Mouse (Mus musculus) T-helper 17 cell (primary cell): Measurements from ENCODE around the gene Syf2.

ENCODE experiments used
- in situ Hi-C, 2 experiments: fragments of 300-600 bp; cut with MboI, MseI; formaldehyde crosslinking; loops; 1 replicate in 1 of 2; 2 replicates in 1 of 2; pipeline ENCODE4 v1.15.1; 2025; ENCODE audit warnings: high pct_unique_total_duplicates in 2 of 2

The Syf2 gene

GRCm38 (mm10) chr4:134930684-134931481, at the start of gene Syf2:
Syf2 (plus strand) TSS chr4:134930898.
- in situ Hi-C loops: no loop called here

GRCm38 (mm10) chr4:134883266-134883665, 47.4 kb upstream of the Syf2 start:
- in situ Hi-C loops: loop anchor here (5.0 kb wide), 2 partner anchors 91 to 341 kb away; no protein-coding TSS in a partner anchor

GRCm38 (mm10) chr4:134883808-134884207, 46.9 kb upstream of the Syf2 start:
- in situ Hi-C loops: loop anchor here (5.0 kb wide), 2 partner anchors 92 to 342 kb away; no protein-coding TSS in a partner anchor

- in situ Hi-C loops: loop anchor here (5.0 kb wide), 2 partner anchors 92 to 342 kb away; no protein-coding TSS in a partner anchor
Measured at GRCm38 (mm10) chr4:134884364-134884763, 46.3 kb upstream of the Syf2 start.

- in situ Hi-C loops: no loop called here
Measured at GRCm38 (mm10) chr4:134892096-134892495, 38.6 kb upstream of the Syf2 start.

- in situ Hi-C loops: no loop called here
Measured at GRCm38 (mm10) chr4:134897256-134897655, 33.4 kb upstream of the Syf2 start.

GRCm38 (mm10) chr4:134901126-134901525, 29.6 kb upstream of the Syf2 start:
- in situ Hi-C loops: loop anchor here in 1 of 2 experiments (25.0 kb wide), 1 partner anchor 1214 kb away; no protein-coding TSS in a partner anchor

GRCm38 (mm10) chr4:134903046-134903445, 27.7 kb upstream of the Syf2 start:
- in situ Hi-C loops: loop anchor here in 1 of 2 experiments (25.0 kb wide), 1 partner anchor 1216 kb away; no protein-coding TSS in a partner anchor

- in situ Hi-C loops: loop anchor here in 1 of 2 experiments (25.0 kb wide), 1 partner anchor 1224 kb away; no protein-coding TSS in a partner anchor
Measured at GRCm38 (mm10) chr4:134911406-134911805, 19.3 kb upstream of the Syf2 start.

GRCm38 (mm10) chr4:134913413-134913812, 17.3 kb upstream of the Syf2 start:
- in situ Hi-C loops: loop anchor here in 1 of 2 experiments (25.0 kb wide), 1 partner anchor 1226 kb away; no protein-coding TSS in a partner anchor

- in situ Hi-C loops: loop anchor here in 1 of 2 experiments (25.0 kb wide), 1 partner anchor 1227 kb away; no protein-coding TSS in a partner anchor
Measured at GRCm38 (mm10) chr4:134914122-134914863, 16.4 kb upstream of the Syf2 start.

- in situ Hi-C loops: loop anchor here in 1 of 2 experiments (25.0 kb wide), 1 partner anchor 1228 kb away; no protein-coding TSS in a partner anchor
Measured at GRCm38 (mm10) chr4:134914864-134915209, 15.9 kb upstream of the Syf2 start, which contains the start of gene Tmem50a. Tmem50a (minus strand) TSS chr4:134915024.

GRCm38 (mm10) chr4:134915223-134916050, 15.3 kb upstream of the Syf2 start:
- in situ Hi-C loops: loop anchor here in 1 of 2 experiments (25.0 kb wide), 1 partner anchor 1228 kb away; no protein-coding TSS in a partner anchor

GRCm38 (mm10) chr4:134917194-134917593, 13.5 kb upstream of the Syf2 start:
- in situ Hi-C loops: loop anchor here in 1 of 2 experiments (25.0 kb wide), 1 partner anchor 1230 kb away; no protein-coding TSS in a partner anchor

GRCm38 (mm10) chr4:134918381-134918780, 12.3 kb upstream of the Syf2 start:
- in situ Hi-C loops: loop anchor here in 1 of 2 experiments (25.0 kb wide), 1 partner anchor 1231 kb away; no protein-coding TSS in a partner anchor

- in situ Hi-C loops: loop anchor here in 1 of 2 experiments (25.0 kb wide), 1 partner anchor 1233 kb away; no protein-coding TSS in a partner anchor
Measured at GRCm38 (mm10) chr4:134919733-134920540, 10.8 kb upstream of the Syf2 start.

GRCm38 (mm10) chr4:134920631-134921030, 10.1 kb upstream of the Syf2 start:
- in situ Hi-C loops: loop anchor here in 1 of 2 experiments (25.0 kb wide), 1 partner anchor 1233 kb away; no protein-coding TSS in a partner anchor

GRCm38 (mm10) chr4:134921703-134922102, 9.0 kb upstream of the Syf2 start:
- in situ Hi-C loops: loop anchor here in 1 of 2 experiments (25.0 kb wide), 1 partner anchor 1234 kb away; no protein-coding TSS in a partner anchor
